Mouse (Mus musculus) G1E (cell line): ENCODE data around the gene Sptlc2. TPM values are rescaled to one million over a fixed set of nuclear protein-coding genes. Genes with fewer than 3 reads are reported as not detected.

Experiments
- ATAC-seq: 2 replicates; pipeline ENCODE4 v1.8.0; 2016; ENCODE audit warnings: mild to moderate bottlenecking; ENCODE audit not compliant: insufficient number of reproducible peaks, poor library complexity, low FRiP score, severe bottlenecking; ENCODE audit errors: extremely low read depth
- DNase-seq: peaks from one replicate; pipeline ENCODE4 v3.0.0; 2012; ENCODE audit warnings: low spot score
- H3K27me3 ChIP-seq: 2 replicates; pipeline ENCODE4 v1.6.1; 2012; ENCODE audit warnings: mild to moderate bottlenecking, low read length, inconsistent platforms; ENCODE audit not compliant: insufficient read depth
- H3K36me3 ChIP-seq: replicated peaks from 2 replicates; pipeline ENCODE3; 2012; ENCODE audit warnings: mild to moderate bottlenecking, inconsistent platforms
- H3K4me1 ChIP-seq: 2 replicates; pipeline ENCODE4 v1.6.1; 2012; ENCODE audit warnings: low read depth, low read length, inconsistent platforms, mixed read lengths; ENCODE audit not compliant: insufficient read depth
- H3K4me3 ChIP-seq: 2 replicates; pipeline ENCODE4 v1.5.1; 2012; ENCODE audit warnings: low read depth, mild to moderate bottlenecking, inconsistent platforms, low read length, moderate library complexity, mixed read lengths
- H3K9me3 ChIP-seq: replicated peaks from 2 replicates; pipeline ENCODE4 v1.6.1; 2012; ENCODE audit warnings: inconsistent platforms
- CTCF ChIP-seq: IDR thresholded peaks from 2 replicates; pipeline ENCODE4 v1.5.1; 2012; ENCODE audit warnings: low read depth, low read length, inconsistent platforms, mixed read lengths
- GATA1 ChIP-seq: IDR thresholded peaks from 2 replicates; pipeline ENCODE4 v1.6.1; 2012; ENCODE audit warnings: borderline replicate concordance, low read length, inconsistent platforms, mixed read lengths
- GATA2 ChIP-seq: IDR thresholded peaks from 2 replicates; pipeline ENCODE4 v1.6.1; 2012; ENCODE audit warnings: low read depth, low read length, inconsistent platforms, borderline replicate concordance
- POLR2AphosphoS5 ChIP-seq: IDR thresholded peaks from 2 replicates; pipeline ENCODE4 v1.6.1; 2012; ENCODE audit warnings: low read depth, low read length, inconsistent platforms; ENCODE audit not compliant: insufficient replicate concordance
- TAL1 ChIP-seq: conservative IDR thresholded peaks from 2 replicates; pipeline ENCODE4 v1.6.1; 2012; ENCODE audit warnings: low read depth, low read length, inconsistent platforms, mixed read lengths
- polyA plus RNA-seq: library from polyadenylated mRNA; stranded (reverse); fragments of >175 nt; gene quantifications from 2 replicates; pipeline ENCODE4 v1.2.3, GENCODE M21; 2012
- total RNA-seq, 2 experiments: library from RNA; stranded (forward) in 1 of 2; stranded (reverse) in 1 of 2; fragments of 200-1000 nt in 1 of 2; fragments of >200 nt in 1 of 2; fragmentation: Nextera tagmentation in 1 of 2; gene quantifications; 2 replicates each; pipeline ENCODE4 v1.2.3; 2014 to 2017

Sptlc2 gene
- total and polyA plus RNA-seq, 3 experiments, result 50.5 to 212 (median 111) TPM

DNA sequence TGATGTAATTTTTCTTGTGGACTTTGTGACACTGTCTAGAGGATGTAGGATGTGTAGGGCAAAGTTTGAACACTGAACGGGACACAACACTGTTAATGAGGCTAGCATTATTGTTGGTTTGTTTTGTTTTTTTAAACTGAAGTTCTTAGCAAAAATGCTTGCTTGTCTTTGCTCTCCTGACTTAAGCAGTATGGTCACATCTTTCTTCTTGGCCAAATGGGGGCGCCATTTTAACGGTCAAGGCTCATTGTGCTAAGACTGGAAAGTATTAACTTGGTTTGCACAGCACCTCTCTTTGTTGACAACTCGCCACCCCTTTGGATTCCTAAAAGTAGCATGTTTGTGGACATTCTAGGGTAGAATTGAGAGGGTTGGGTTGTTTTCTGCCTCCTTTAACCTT is 120.5 kb downstream of the Sptlc2 start:
- Histone ChIP-seq H3K4me1 (peaks cover 47% of the 10 kb centered on the region), H3K4me3 (peak overlapping the region; percentile 75), H3K36me3 (peaks cover 57% of the 10 kb centered on the region), H3K27me3 (no peaks in the 10 kb centered on the region), H3K9me3 (no peaks in the 10 kb centered on the region)
- ATAC-seq, result no peak
- no peak for TF ChIP-seq TAL1
- no peak for TF ChIP-seq GATA2
- TF ChIP-seq POLR2AphosphoS5, result no peak
- peak; percentile 40 for TF ChIP-seq CTCF
- TF ChIP-seq GATA1, result no peak
- DNase-seq, result peak; percentile 68

DNA sequence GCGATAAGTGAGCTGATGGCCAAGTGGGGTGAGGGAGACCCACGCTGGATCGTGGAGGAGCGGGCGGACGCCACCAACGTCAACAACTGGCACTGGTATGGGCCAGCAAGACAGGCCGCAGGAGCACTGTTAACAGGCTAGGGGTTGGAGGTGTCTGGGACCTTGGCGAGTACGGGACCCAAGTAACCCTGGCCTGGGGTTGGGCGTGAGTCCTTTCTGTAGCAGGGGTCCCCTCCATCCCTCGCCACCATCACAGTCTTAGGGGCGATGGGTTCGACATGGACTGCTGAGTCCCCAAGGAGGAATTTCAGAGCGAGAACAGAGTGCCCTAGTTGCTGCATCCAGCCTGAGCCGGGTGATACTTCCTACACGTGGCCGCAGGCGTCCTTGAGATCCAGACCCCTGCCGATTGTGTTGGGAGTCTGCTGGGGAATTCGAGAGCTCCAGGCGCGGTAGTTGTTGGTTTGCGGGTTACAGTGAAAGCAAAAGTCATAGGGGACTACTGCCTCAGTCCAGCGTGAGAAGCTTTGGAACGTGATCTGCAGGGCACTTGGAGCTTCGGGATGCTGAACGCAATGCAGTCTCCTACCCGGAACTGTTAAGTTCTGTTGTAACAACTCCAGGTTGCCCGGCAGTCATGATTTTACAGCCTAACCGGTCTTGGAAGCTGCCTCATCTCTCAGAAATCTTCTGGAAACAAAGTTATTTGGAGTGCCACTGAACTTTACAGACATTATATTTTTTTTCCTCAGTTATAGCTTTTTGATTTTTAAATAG is 121.1 kb downstream of the Sptlc2 start:
- Histone ChIP-seq H3K4me1 (peaks cover 41% of the 10 kb centered on the region), H3K9me3 (no peaks in the 10 kb centered on the region), H3K4me3 (peak overlapping the region; percentile 75), H3K27me3 (no peaks in the 10 kb centered on the region), H3K36me3 (peaks cover 54% of the 10 kb centered on the region)
- TF ChIP-seq CTCF, result no peak
- TF ChIP-seq TAL1, result no peak
- no peak for TF ChIP-seq GATA1
- TF ChIP-seq GATA2, result no peak
- TF ChIP-seq POLR2AphosphoS5, result no peak
- ATAC-seq (0 out of 2 replicates have a peak, but pooled peaks have one; percentile 1), DNase-seq (peak; percentile 58)

DNA sequence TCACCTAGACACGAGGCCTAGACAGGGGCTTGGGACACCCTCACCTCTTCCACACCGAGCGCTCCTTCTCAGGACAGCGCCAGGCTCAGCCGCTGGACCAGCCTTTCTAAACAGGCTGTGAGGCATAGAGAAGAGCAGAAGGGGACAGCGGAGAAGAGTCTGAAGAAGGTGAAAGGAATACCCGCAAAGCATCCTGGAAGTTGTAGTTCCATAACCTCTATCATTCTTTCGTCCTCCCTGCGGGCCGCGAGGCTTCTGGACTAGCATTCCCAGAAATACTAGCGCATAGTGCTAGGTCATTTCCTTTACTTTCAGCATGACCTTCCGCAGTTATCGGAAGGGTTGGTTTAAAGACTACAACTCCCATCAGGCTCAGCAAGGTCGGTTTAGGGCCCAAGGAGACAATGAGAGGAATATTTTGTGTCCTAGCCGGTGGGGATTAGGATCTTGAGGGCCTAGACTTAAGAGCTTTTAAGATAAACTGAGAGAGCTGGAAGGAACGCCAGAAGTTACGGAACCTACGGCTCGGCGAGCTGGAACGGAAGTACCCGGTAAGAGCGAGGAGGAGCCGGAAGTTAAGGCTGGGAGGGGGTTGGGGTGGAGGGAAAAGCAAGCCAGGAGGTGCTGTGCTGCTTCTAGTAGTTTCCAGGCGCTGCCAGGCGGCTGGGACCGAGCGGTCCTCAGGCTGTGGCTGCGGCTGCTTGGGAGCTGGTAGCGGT is 121.9 kb downstream of the Sptlc2 start, which contains the start of the genes Vipas39 and Ahsa1:
TSS of gene Vipas39 (minus strand) at position 149 of the 719 bp plus-strand sequence.
TSS of gene Ahsa1 (plus strand) at position 372 of the 719 bp plus-strand sequence.
- H3K4me1 ChIP-seq, result peaks cover 36% of the 10 kb centered on the region
- H3K9me3 ChIP-seq, result no peaks in the 10 kb centered on the region
- no peaks in the 10 kb centered on the region for H3K27me3 ChIP-seq
- peaks cover 54% of the 10 kb centered on the region for H3K36me3 ChIP-seq
- no peak for TF ChIP-seq GATA2
- TF ChIP-seq TAL1, result no peak
- no peak for TF ChIP-seq CTCF
- TF ChIP-seq GATA1, result no peak
- no peak for TF ChIP-seq POLR2AphosphoS5
- DNase-seq (peak; percentile 99), ATAC-seq (peak; percentile 92)
- H3K4me3 ChIP-seq, result peak within 1 kb of the TSS; percentile 75

DNA sequence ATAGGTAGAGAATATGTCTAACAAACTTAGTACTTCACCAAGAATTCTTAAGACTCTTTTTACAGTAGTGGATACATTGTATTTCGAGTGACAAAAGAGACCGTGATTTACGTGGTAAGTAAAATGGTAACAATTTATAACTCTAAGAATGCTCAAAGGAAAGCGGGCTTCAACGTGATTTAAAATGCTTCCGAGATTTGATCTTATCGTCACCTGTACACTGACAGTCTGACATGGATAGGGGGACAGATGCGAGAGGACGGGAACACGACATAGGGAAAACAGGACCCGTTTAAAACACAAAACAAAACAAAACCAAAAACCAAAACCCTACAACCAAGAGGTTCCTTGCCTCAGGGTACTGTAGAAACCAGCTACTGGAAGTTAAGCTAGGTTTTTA is 122.7 kb downstream of the Sptlc2 start:
- peaks cover 52% of the 10 kb centered on the region for H3K36me3 ChIP-seq
- no peak for TF ChIP-seq GATA2
- no peak for TF ChIP-seq TAL1
- no peak for TF ChIP-seq GATA1
- no peak for TF ChIP-seq CTCF
- no peaks in the 10 kb centered on the region for H3K27me3 ChIP-seq

DNA sequence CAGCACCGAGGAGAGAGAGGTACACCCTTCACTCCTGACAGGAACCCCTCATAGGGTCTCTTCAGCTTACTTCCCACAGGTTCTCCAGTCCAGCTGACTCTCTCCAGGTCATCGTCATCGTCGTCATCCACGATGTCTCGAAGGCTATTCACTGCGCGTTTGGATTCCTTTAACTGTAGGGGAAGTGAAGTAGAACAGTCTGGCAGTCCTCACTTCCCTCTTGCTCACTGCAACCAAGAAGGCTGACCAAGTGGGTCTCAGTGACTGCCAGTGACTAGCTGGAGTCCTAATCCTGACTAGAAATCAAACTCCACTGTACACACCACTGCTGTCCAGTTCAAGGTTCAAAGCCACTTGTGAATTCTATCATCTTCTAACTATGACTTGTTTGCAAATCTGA is 127.6 kb downstream of the Sptlc2 start:
- no peak for ATAC-seq
- Histone ChIP-seq H3K4me1 (peaks cover 18% of the 10 kb centered on the region), H3K36me3 (peaks cover 69% of the 10 kb centered on the region), H3K27me3 (no peaks in the 10 kb centered on the region), H3K4me3 (no peak overlapping the region), H3K9me3 (no peaks in the 10 kb centered on the region)
- no peak for DNase-seq
- no peak for TF ChIP-seq POLR2AphosphoS5
- no peak for TF ChIP-seq GATA1
- no peak for TF ChIP-seq TAL1
- TF ChIP-seq GATA2, result no peak
- TF ChIP-seq CTCF, result no peak

More for the DNA sequence above, 122.7 kb downstream of the Sptlc2 start:
- Histone ChIP-seq H3K9me3 (no peaks in the 10 kb centered on the region), H3K4me1 (peaks cover 36% of the 10 kb centered on the region), H3K4me3 (peak overlapping the region; percentile 75)
- DNase-seq, result no peak
- ATAC-seq, result no peak

DNA sequence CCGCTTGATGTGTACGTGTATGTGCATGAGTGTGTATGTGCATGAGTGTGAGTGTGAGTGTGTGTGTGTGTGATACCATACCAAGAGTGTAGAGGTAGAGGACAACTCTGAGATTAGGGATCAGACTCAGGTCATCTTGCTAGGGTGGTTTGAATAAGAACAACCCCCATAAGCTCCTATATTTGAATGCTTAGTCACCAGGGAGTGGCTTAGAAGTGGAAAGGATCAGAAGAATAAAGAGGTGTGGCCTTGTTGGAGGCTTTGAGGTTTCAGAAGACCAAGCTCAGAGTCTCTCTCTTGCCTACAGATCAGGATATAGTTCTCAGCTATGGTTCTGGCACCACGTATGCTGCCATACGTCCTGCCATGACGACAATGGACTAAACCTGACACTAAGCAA is 131.5 kb downstream of the Sptlc2 start:
- peak; percentile 66 for ATAC-seq
- H3K36me3 ChIP-seq, result peaks cover 86% of the 10 kb centered on the region
- TF ChIP-seq GATA1, result no peak
- TF ChIP-seq GATA2, result no peak
- no peaks in the 10 kb centered on the region for H3K9me3 ChIP-seq
- DNase-seq, result no peak
- peaks cover 12% of the 10 kb centered on the region for H3K4me1 ChIP-seq
- H3K27me3 ChIP-seq, result no peaks in the 10 kb centered on the region
- no peak overlapping the region for H3K4me3 ChIP-seq

Other genes with a start within 250 kb of the Sptlc2 start
- gene Gstz1, start 241.2 kb downstream of the Sptlc2 start, total RNA-seq (2014; fragmentation: Nextera tagmentation), result 71.9 and 80.9 TPM in 2 replicates
- gene Gstz1, start 241.2 kb downstream of the Sptlc2 start, total RNA-seq (2017), result 51.5 and 54.2 TPM in 2 replicates
- 6.6 and 7.2 TPM in 2 replicates for gene Gstz1, start 241.2 kb downstream of the Sptlc2 start, polyA plus RNA-seq
- gene Pomt2, start 240.4 kb downstream of the Sptlc2 start, total RNA-seq (2014; fragmentation: Nextera tagmentation), result 12.7 and 14.0 TPM in 2 replicates
- gene Pomt2, start 240.4 kb downstream of the Sptlc2 start, total RNA-seq (2017), result 10.6 and 11.9 TPM in 2 replicates
- 5.0 and 5.3 TPM in 2 replicates for gene Pomt2, start 240.4 kb downstream of the Sptlc2 start, polyA plus RNA-seq
- gene Samd15, start 188.6 kb downstream of the Sptlc2 start, total RNA-seq (2014; fragmentation: Nextera tagmentation), result 2.8 and 3.2 TPM in 2 replicates
- gene Samd15, start 188.6 kb downstream of the Sptlc2 start, total RNA-seq (2017), result 1.5 and 2.3 TPM in 2 replicates
- gene Samd15, start 188.6 kb downstream of the Sptlc2 start, polyA plus RNA-seq, result 0.21 TPM in 1 of 2 replicates, not detected in the other
- 21.6 and 21.8 TPM in 2 replicates for gene Tmed8, start 187.9 kb downstream of the Sptlc2 start, total RNA-seq (2014; fragmentation: Nextera tagmentation)
- gene Tmed8, start 187.9 kb downstream of the Sptlc2 start, total RNA-seq (2017), result 30.8 and 32.5 TPM in 2 replicates
- gene Tmed8, start 187.9 kb downstream of the Sptlc2 start, polyA plus RNA-seq, result 1.7 and 2.2 TPM in 2 replicates
- 0.75 TPM in 1 of 2 replicates, not detected in the other for gene Noxred1, start 149.6 kb downstream of the Sptlc2 start, total RNA-seq (2014; fragmentation: Nextera tagmentation)
- 0.11 and 0.58 TPM in 2 replicates for gene Noxred1, start 149.6 kb downstream of the Sptlc2 start, total RNA-seq (2017)
- not detected in 2 replicates for gene Noxred1, start 149.6 kb downstream of the Sptlc2 start, polyA plus RNA-seq
- 31.6 and 36.4 TPM in 2 replicates for gene Vipas39, start 122.1 kb downstream of the Sptlc2 start, total RNA-seq (2014; fragmentation: Nextera tagmentation)
- 42.4 and 43.1 TPM in 2 replicates for gene Vipas39, start 122.1 kb downstream of the Sptlc2 start, total RNA-seq (2017)
- gene Vipas39, start 122.1 kb downstream of the Sptlc2 start, polyA plus RNA-seq, result 1.2 and 1.3 TPM in 2 replicates
- 117 and 144 TPM in 2 replicates for gene Ahsa1, start 121.9 kb downstream of the Sptlc2 start, total RNA-seq (2014; fragmentation: Nextera tagmentation)
- gene Ahsa1, start 121.9 kb downstream of the Sptlc2 start, total RNA-seq (2017), result 400 and 401 TPM in 2 replicates
- 207 and 209 TPM in 2 replicates for gene Ahsa1, start 121.9 kb downstream of the Sptlc2 start, polyA plus RNA-seq
- not detected in 2 replicates for gene Ism2, start 88.7 kb downstream of the Sptlc2 start, total RNA-seq (2014; fragmentation: Nextera tagmentation)
- gene Ism2, start 88.7 kb downstream of the Sptlc2 start, total RNA-seq (2017), result 0.05 TPM in 1 of 2 replicates, not detected in the other
- gene Ism2, start 88.7 kb downstream of the Sptlc2 start, polyA plus RNA-seq, result not detected in 2 replicates
- 62.5 and 68.0 TPM in 2 replicates for gene Slirp, start 55.5 kb upstream of the Sptlc2 start, total RNA-seq (2014; fragmentation: Nextera tagmentation)
- gene Slirp, start 55.5 kb upstream of the Sptlc2 start, total RNA-seq (2017), result 149 and 153 TPM in 2 replicates
- 4.6 and 7.3 TPM in 2 replicates for gene Slirp, start 55.5 kb upstream of the Sptlc2 start, polyA plus RNA-seq
- gene Alkbh1, start 55.7 kb upstream of the Sptlc2 start, total RNA-seq (2014; fragmentation: Nextera tagmentation), result 163 and 180 TPM in 2 replicates
- 104 and 106 TPM in 2 replicates for gene Alkbh1, start 55.7 kb upstream of the Sptlc2 start, total RNA-seq (2017)
- gene Alkbh1, start 55.7 kb upstream of the Sptlc2 start, polyA plus RNA-seq, result 36.6 and 41.3 TPM in 2 replicates
- 148 and 150 TPM in 2 replicates for gene Snw1, start 83.9 kb upstream of the Sptlc2 start, total RNA-seq (2014; fragmentation: Nextera tagmentation)
- gene Snw1, start 83.9 kb upstream of the Sptlc2 start, total RNA-seq (2017), result 218 and 244 TPM in 2 replicates
- 22.6 and 29.8 TPM in 2 replicates for gene Snw1, start 83.9 kb upstream of the Sptlc2 start, polyA plus RNA-seq
- gene Gm5788, start 106.4 kb upstream of the Sptlc2 start, total RNA-seq (2014; fragmentation: Nextera tagmentation), result 3.8 TPM in 1 of 2 replicates, not detected in the other
- gene Gm5788, start 106.4 kb upstream of the Sptlc2 start, total RNA-seq (2017), result 0.52 and 1.1 TPM in 2 replicates
- gene Gm5788, start 106.4 kb upstream of the Sptlc2 start, polyA plus RNA-seq, result 0.33 TPM in 1 of 2 replicates, not detected in the other
- gene Gm8300, start 126.0 kb upstream of the Sptlc2 start, total RNA-seq (2014; fragmentation: Nextera tagmentation), result not detected in 2 replicates
- 0.17 and 0.66 TPM in 2 replicates for gene Gm8300, start 126.0 kb upstream of the Sptlc2 start, total RNA-seq (2017)
- gene Gm8300, start 126.0 kb upstream of the Sptlc2 start, polyA plus RNA-seq, result not detected in 2 replicates
- not detected in 2 replicates for gene Oog1, start 214.3 kb upstream of the Sptlc2 start, total RNA-seq (2014; fragmentation: Nextera tagmentation)
- gene Oog1, start 214.3 kb upstream of the Sptlc2 start, total RNA-seq (2017), result 0.55 and 1.0 TPM in 2 replicates
- gene Oog1, start 214.3 kb upstream of the Sptlc2 start, polyA plus RNA-seq, result not detected in 2 replicates
- 2.1 and 2.5 TPM in 2 replicates for gene Gm4027, start 230.5 kb upstream of the Sptlc2 start, total RNA-seq (2014; fragmentation: Nextera tagmentation)
- gene Gm4027, start 230.5 kb upstream of the Sptlc2 start, total RNA-seq (2017), result 0.06 and 0.98 TPM in 2 replicates
- gene Gm4027, start 230.5 kb upstream of the Sptlc2 start, polyA plus RNA-seq, result 0.08 and 0.16 TPM in 2 replicates